Mouse (Mus musculus) 416B (cell line): ENCODE results near the gene Tgfa.

Experiments
- DNase-seq: peaks from one replicate; pipeline ENCODE4 v3.0.0; 2011; ENCODE audit warnings: low read depth

The Tgfa gene

GRCm38 (mm10) chr6:86194941-86195932 is at the start of gene Tgfa:
Tgfa (plus strand) TSS chr6:86195223.
- no peak for DNase-seq

GRCm38 (mm10) chr6:86148518-86148917 is 46.5 kb upstream of the Tgfa start:
- DNase-seq = no peak

DNA sequence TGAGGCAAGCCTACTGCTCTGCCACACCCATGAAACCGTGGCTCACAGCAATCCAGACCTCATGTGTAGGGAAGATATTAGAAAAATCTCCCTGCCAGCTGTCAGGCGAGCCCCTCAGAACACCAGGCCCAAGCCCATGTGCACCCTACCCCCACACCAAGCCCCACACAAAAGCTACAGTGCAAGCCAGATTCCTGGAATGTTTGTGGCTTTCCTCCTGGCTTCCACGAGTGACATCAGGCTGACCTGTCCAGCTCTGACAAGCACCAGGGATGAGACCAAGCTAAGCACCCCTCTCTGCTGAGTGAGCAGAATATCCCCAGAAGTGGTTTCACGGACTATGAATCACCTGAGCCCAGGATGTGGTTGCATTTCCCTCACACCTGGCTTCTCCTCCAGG is 46.0 kb upstream of the Tgfa start:
- DNase-seq = no peak

GRCm38 (mm10) chr6:86152676-86153075 is 42.3 kb upstream of the Tgfa start:
- no peak for DNase-seq

DNA sequence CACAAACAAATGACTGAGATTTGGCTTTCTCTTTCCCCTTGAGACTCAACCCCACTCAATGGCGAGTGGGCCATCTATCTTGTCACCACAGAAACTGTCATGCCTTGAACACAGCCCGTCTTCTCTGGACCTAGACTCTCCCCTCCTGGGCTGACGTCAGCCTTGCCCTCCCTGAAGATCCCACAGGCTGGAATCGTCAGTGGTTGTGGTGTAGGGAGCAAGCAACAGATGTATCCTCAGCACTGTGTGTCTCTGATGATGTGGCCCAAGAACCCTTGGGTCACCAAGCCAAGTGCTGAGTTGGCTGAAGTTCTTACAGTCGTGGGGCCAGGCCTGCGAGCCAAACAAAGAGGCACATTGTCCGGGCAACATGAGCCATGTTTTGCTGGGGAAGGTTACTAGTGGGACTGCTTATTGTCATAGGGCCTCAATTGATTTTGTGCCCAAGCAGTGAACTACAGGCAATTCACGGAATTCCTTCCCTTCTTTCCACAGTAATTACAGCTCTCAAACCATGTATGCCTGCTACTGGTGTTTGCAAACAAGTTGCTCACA is 41.5 kb upstream of the Tgfa start:
- DNase-seq = no peak

DNA sequence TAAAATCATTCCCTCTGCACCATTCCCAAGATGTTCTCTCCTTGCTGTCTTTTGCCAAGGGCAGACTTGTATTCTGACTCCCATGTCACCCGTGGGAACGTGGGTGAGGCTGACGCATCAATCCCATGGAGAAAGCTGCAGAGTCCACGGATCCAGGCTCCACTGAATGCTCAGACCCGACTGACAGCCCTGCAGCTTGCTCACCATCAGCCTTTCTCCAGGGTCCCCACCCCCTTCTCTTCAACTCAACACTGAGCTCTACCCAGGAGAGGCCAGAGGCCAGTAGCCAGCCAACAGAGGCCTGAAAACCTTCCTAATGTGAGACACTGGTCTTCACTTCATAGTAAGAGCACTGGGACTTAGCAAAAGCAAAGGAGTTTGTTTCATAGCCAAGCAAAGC is 41.0 kb upstream of the Tgfa start:
- DNase-seq = no peak

DNA sequence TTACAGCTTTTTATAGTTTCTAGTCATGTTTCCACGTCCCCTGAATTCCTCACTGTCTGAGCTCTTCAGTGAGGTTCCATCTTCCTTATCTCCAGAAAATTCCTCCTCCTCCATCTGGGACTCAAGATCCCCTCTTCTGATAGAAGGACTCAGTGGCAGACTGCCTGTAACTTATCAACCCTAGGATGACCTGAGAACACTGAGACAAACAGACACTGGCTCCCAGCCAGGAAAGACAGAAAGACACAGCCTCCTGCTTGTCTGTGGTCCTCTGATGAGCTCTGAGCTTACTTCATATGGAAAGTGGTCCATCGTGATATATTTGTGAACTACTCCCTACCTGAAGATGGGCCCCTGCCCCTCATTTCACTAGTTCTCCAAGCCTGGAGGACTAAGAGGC is 40.5 kb upstream of the Tgfa start:
- no peak for DNase-seq

- DNase-seq = no peak
Measured at GRCm38 (mm10) chr6:86157253-86158234, 37.5 kb upstream of the Tgfa start.

- no peak for DNase-seq
Measured at GRCm38 (mm10) chr6:86160878-86161277, 34.1 kb upstream of the Tgfa start.

- DNase-seq = no peak
Measured at GRCm38 (mm10) chr6:86161586-86161985, 33.4 kb upstream of the Tgfa start.

- DNase-seq = no peak
Measured at GRCm38 (mm10) chr6:86164028-86164427, 31.0 kb upstream of the Tgfa start.

- DNase-seq = no peak
Measured at GRCm38 (mm10) chr6:86166426-86166825, 28.6 kb upstream of the Tgfa start.

GRCm38 (mm10) chr6:86167851-86168250 is 27.2 kb upstream of the Tgfa start:
- DNase-seq = no peak

GRCm38 (mm10) chr6:86169166-86169565 is 25.9 kb upstream of the Tgfa start:
- no peak for DNase-seq

DNA sequence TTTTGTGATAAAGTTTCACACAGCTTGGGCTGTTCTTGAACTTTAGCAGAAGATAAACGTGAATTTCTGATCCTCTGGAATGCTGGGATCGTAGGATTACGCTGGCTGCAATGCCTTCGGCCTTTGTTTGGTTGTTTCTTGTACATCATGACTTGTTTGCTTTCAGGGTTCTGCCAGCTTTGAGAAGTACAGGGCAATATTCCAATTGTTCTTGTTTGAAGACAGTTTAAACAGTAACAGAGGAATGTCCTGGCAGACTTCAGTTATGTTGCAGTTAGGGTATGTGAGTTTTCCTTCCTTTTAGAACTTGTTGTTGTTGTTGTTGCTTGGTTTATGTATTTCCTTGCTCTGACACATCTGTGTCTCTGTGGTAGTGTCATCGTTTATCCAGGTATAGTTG is 18.8 kb upstream of the Tgfa start:
- DNase-seq = no peak

GRCm38 (mm10) chr6:86176721-86177120 is 18.3 kb upstream of the Tgfa start:
- DNase-seq = no peak

GRCm38 (mm10) chr6:86177331-86177982 is 17.6 kb upstream of the Tgfa start:
- no peak for DNase-seq

GRCm38 (mm10) chr6:86180617-86181016 is 14.4 kb upstream of the Tgfa start:
- DNase-seq = no peak

GRCm38 (mm10) chr6:86182016-86182415 is 13.0 kb upstream of the Tgfa start:
- no peak for DNase-seq

DNA sequence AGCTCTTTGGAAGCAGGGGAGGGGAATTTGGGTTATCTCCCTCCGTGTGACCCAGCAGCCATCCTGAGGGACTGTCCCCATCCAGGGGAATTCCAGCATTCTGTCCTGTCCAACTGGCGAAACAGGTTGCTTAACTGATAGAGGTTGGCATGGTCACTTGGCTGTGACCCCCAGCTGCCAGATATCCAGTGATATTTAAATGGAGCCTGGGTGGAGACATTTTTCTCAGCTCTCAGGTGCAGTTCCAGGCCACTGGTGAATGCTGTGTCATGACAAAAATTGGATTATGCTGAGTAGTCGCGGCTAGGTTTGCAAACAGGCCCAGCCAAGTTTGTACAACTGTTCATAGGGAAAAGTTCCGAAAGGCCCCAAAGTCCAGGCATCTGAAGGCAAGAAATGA is 12.4 kb upstream of the Tgfa start:
- no peak for DNase-seq

DNA sequence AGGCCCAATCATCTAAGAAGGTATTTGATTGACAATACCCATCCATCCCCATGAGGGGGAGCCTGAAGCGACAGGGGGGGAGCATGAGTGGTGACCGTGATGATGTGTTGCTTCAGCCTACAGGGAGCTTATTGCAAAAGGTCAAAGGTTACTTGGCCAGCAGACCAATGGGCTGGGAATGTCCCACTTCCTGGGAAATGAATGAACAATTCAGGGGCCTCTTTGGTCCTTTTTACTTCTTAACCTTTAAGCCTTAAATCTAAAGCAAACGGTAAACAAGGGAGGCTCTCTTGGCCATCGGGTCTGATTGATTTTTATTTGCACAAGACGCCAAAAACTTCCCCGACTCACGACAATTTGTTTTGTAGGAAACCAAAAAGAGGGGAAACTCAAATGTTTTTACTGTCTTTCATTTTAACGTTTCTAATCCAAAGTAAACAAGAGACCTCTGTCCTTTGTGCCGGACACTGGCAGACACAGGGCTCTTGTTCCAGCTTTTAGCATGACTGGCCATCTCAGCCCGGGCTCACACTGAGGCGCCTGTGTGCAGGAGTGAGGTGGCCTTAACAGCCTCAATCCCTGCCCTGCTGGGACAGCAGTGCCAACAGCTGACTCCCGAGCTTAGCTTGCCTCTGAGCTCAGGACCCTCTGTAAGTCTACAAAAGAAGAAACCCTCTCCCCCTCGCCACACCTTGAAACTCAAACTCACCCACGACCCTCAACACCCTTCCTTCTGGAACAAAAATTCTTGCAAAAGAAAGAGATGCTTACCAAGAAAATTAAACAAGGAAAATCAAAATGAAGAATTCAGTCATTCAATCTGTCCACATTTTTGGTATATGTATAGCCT is 8.7 kb upstream of the Tgfa start:
- no peak for DNase-seq
